Mouse (Mus musculus) left cerebral cortex, postnatal 10 days (tissue): ENCODE measurements around the gene Ulk3. TPM values are rescaled to one million over a fixed set of nuclear protein-coding genes. Genes with fewer than 3 reads are reported as not detected.

Experiments
- DNase-seq, 2 experiments: peaks; one replicate each; pipeline ENCODE4 v3.0.0; 2021 to 2022; ENCODE audit warnings: low spot score in 2 of 2, mixed read lengths in 1 of 2; ENCODE audit errors: extremely low spot score in 1 of 2
- intact Hi-C: fragments of 180-260 bp; cut with DNase I; formaldehyde crosslinking; loops from one replicate; pipeline ENCODE4 v1.15.1; 2025
- total RNA-seq, 2 experiments: library from RNA; stranded (reverse); gene quantifications; 2 replicates each; pipeline ENCODE4 v1.2.3; 2021

The Ulk3 gene
- 10 to 100 TPM; 33.5 to 38.8 TPM for total RNA-seq

DNA sequence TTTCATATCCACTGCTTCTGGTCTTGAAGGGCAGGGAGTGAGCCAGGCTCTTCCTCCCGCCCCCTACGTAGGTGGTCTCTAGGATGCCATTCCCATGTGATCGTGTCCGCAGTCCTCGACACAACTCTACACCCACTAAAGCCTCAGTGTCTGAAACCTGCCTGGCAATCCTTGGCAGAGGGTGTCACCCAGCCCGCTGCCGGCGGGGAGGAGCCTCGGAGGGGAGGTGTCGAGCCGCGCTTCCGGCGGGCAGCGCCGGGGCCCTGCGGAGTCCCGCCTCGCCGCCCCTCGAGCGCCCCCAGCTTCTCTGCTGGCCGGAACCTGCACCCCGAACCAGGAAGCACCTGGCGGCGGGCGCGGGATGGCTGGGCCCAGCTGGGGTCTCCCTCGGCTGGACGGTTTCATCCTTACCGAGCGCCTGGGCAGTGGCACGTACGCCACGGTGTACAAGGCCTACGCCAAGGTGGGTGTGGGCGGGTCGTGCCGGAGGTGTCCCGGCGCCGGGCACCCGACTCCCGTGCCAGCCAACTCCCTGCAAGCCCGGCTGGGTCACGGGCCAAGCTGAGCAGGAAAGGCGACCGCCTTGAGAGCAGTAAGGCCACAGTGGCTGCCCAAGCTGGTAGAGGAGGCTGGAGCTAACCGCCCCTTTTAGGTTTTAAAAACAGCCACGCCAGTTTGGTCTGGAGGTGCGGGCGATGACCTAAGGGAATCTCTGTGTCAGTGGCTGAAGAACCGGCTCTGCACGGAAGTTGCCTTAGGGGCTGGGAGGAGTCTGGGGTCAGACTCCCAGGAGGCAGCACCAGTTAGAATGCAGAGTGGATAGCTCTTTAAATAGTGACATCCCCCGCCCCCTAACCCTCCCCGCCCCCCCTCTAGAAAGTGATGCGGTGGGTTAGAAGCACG, at the start of gene Ulk3:
Gene Ulk3, plus strand, starts transcription at position 229 of the 903 bp plus-strand sequence.
- DNase-seq: peak; percentile 65 to 87
- intact Hi-C loops: loop anchor here (5.0 kb wide), 1 partner anchor 53 kb away; no protein-coding TSS in a partner anchor

- no peak for DNase-seq
- intact Hi-C loops: no loop called here
These were observed 49.7 kb upstream of the Ulk3 start for GRCm38 (mm10) chr9:57539550-57539949.

- intact Hi-C loops: loop anchor here (5.0 kb wide), 1 partner anchor 111 kb away; the partner anchor contains the start of gene Csk
- no peak for DNase-seq
These were observed 47.9 kb upstream of the Ulk3 start for GRCm38 (mm10) chr9:57541312-57541711.

GRCm38 (mm10) chr9:57543951-57544350, 45.3 kb upstream of the Ulk3 start:
- DNase-seq: no peak
- intact Hi-C loops: loop anchor here (5.0 kb wide), 1 partner anchor 108 kb away; the partner anchor contains the start of gene Csk

DNA sequence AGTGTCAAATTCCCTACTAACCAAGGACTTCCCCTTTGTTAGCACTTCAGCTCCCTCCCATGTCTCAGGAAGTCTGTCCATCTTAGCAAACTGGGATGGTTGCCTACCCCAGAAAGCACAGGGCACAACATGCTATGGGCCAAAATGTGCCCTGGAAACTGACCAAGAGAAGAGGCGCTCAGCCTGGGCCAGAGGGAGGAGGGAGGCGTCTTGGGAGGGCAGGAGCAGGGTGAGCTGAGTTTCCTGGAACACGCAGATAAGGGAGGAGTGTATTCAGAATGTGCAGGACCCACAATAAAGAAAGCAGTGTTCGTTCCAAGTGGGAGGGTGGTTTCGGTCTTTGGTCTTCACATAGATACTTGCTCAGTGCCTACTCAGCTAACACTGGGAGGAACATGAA, 42.0 kb upstream of the Ulk3 start:
- DNase-seq: no peak
- intact Hi-C loops: no loop called here

DNA sequence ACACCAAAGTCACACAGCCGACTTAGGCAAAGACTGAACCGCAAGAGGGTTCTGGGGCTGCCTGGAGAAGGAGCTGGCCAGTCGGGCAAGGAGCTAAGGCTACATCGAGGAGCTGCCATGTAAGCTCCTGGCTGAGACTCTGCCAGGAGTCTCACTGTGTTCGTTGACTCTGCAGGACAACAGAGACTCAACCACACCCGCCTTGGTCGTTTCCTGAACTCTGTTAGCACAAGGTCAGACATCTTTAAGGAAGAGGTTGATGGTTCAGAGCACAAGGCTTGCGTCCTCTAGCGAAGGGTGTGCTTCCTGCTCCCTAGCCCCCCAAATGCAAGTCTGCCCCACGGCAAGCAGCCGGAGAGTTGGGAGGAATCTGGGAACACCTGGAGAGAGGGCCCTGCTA, 41.4 kb upstream of the Ulk3 start:
- DNase-seq: no peak
- intact Hi-C loops: no loop called here

DNA sequence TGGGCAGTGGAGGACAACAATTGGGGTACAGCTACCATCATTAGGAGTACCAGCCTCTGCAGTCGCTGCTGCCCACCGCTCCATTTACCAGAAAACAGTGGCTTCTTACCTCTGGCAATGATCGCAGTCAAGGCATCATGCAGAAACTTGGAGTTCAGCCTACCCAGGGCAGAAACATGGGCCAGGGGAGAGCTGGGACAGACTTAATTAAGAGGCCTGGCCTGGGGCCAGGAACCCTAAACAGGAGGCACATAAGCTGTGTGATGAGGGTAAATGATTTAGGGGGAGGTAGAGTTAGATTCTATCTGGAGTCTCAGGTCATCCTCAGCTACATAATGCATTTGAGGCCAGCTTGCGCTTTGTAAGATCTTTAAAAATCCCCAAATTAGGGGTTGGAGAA, 40.1 kb upstream of the Ulk3 start:
- intact Hi-C loops: no loop called here
- DNase-seq: no peak

DNA sequence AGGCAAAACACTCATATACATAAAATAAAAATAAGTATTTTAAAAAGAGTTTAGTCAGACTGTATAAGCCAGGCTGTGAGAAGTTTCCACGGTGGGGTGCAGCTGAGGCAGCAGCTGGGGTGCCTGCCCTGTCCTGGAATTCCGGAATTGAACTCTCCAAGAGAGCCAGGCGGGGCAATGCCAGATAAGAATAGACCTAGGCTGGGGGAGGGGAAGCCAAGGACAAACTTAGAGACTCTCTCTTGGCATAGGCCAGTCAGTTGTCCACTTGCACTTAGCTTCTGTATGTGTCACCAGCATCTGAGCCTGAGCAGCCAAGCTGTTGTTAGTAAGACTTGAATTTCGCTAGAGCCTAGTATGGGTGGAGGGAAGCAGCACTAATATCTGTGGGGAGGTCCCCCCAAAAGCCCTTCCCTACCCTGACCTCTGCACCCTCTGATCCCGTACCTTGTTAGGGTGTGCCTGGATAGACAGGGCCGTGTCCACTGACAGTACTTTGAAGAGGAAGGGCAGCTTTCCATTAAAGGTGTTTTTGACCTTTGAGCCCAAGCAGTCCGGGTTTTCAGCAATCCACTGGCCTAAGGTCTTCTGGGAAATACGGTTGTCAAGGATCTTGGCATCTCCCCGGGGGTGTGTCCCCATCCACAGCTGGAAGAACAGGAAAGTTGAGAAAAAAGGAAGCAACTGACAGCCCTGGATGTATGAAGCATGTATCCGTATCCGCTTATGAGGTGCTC, 39.0 kb upstream of the Ulk3 start:
- DNase-seq: no peak
- intact Hi-C loops: no loop called here

GRCm38 (mm10) chr9:57552139-57552887, 36.9 kb upstream of the Ulk3 start, which contains the start of gene Mpi:
Gene Mpi, minus strand, starts transcription at chr9:57552763.
- DNase-seq: peak; percentile 76 to 82
- intact Hi-C loops: no loop called here

DNA sequence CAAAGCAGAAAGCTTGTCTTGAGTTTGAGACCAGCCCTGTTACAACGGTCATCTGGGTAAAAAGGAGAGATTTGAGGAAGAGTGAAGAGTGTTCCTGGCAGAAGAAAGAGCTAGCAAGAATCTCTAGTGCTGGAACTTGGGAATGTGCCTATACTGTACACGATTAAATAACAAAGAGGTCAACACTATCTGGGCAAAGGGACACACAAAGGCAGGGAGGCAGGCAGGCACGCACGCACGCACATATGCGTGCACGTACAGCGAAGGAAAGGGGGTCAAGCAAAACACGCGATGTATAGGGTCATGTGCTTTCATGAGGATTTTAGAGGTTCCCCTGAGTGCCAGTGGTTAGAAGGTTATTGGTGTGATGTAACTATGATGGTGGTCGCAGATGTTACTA, 36.1 kb upstream of the Ulk3 start:
- no peak for DNase-seq
- intact Hi-C loops: no loop called here

GRCm38 (mm10) chr9:57554753-57555152, 34.5 kb upstream of the Ulk3 start:
- no peak for DNase-seq
- intact Hi-C loops: no loop called here

GRCm38 (mm10) chr9:57557215-57557614, 32.0 kb upstream of the Ulk3 start:
- intact Hi-C loops: no loop called here

GRCm38 (mm10) chr9:57558625-57559024, 30.6 kb upstream of the Ulk3 start:
- DNase-seq: no peak
- intact Hi-C loops: no loop called here

More at GRCm38 (mm10) chr9:57557215-57557614, 32.0 kb upstream of the Ulk3 start:
- DNase-seq: no peak

DNA sequence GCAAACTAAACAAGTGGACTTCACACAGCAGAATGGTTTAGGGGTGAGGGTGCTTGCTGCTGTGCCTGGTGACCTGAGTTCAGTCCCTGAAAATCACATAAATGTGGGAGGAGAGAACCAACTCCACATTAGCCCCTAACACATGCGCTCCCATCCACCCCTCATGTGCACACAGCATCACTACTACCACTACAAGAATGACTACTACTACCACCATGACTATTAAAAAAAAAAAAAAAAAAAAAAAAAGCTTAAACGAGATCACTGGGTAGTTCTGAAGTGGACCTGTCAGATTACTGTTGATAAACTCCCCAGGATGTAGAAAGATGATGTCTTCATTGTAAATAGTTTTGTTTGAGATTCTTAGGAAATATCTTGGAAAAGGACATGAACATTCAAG, 29.7 kb upstream of the Ulk3 start:
- intact Hi-C loops: no loop called here
- DNase-seq: no peak

- DNase-seq: no peak
- intact Hi-C loops: no loop called here
These were observed 29.0 kb upstream of the Ulk3 start for GRCm38 (mm10) chr9:57560263-57560662.

GRCm38 (mm10) chr9:57560861-57561710, 28.2 kb upstream of the Ulk3 start, which contains the start of gene Scamp2:
Gene Scamp2, plus strand, starts transcription at chr9:57560943.
- peak; percentile 91 to 95 for DNase-seq
- intact Hi-C loops: no loop called here

DNA sequence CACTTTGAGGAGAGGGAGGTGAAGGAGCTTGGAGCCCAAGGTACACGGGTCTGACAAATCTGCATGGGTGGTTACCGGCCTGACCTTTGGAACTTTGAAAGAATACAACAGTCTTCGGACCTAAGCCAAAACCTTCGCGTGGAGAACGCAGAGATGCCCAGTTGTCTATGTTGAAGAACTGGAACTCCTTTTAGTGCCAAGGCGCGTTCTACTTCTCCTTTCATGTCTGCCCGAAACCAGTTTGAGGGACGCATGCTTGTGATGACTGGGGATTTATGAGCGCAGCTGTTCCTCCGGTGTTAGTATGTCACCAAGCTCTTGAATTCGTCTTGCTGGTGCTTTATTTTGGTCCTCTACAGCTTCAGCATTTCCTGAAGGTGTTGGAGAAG, 27.5 kb upstream of the Ulk3 start:
- DNase-seq: no peak
- intact Hi-C loops: no loop called here

DNA sequence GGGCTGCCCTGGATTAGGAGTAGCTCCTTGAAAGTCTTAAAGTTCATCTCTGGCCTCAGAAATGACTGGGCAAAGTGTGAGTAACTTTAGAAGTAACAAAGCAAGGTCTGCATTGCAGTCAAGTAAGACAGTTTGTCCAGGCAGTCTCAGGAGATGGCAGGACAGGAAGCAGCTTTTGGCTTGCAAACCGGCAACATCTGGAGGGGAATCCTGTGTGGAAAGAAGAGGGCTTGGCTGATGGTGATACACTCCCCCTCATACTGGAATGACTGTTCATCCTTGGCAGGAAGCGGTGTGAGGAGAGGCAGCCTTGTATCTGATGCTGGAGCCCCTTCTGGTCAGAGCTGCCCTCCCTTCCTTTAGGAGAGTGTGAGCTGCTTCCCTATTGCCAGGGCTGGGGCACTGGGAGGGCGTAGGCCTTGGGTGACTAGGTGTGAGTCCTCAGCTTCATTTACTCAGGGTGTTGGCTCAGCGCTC, 26.3 kb upstream of the Ulk3 start:
- intact Hi-C loops: no loop called here
- DNase-seq: peak in 1 of 2 experiments; percentile 53
